ENCODE assay signal across 13 mouse cellular contexts in genomic region chr1:52079724-52080367, GRCm38 (mm10). TPM values are rescaled to one million over a fixed set of nuclear protein-coding genes. Genes with fewer than 3 reads are reported as not detected.
DNase-seq lines count a peak whose midpoint lies in the region; ATAC-seq and TF ChIP-seq lines count a peak whose summit lies in the region.
"Had no signal": no experiment of that assay in that cellular context is flagged by ENCODE, and none has a peak within 500 bp of the region (broad histone marks: within the 10 kb centered on the region; RNA-seq: fewer than 3 reads in every experiment).

No protein-coding gene starts in this region.

- H3K4me2 ChIP-seq in forebrain, postnatal 0 days (ENCODE audit: low read depth): no peak overlapping the region
- H3K4me2 ChIP-seq in hindbrain, embryonic 13.5 days: 0 out of 2 replicates have a peak overlapping the region, but pooled peaks have one; percentile 10
- H3K4me2 ChIP-seq in midbrain, embryonic 14.5 days (ENCODE audit: low read length): peak overlapping the region; percentile 20
- H3K4me2 ChIP-seq: embryonic facial prominence, embryonic 13.5 days; limb, embryonic 15.5 days had no signal

- DNase-seq in forebrain, embryonic 10.5 days (ENCODE audit: extremely low spot score, low spot score): peak; percentile 59
- DNase-seq in forebrain, postnatal 0 days: no peak
- peak; percentile 54 for DNase-seq in embryo, embryonic 11 days
- DNase-seq in midbrain, embryonic 14.5 days: peak; percentile 82
- no peak for DNase-seq in adrenal gland, adult 8-10 months
- DNase-seq in right cerebral cortex, postnatal 14 days: no peak
- DNase-seq in layer of hippocampus, postnatal 14 days (ENCODE audit: low spot score in 2 of 2): no peak
- DNase-seq: heart, postnatal 4 days; kidney, postnatal 25 days had no signal

- ATAC-seq in forebrain, postnatal 0 days: no peak
- ATAC-seq in hindbrain, embryonic 13.5 days (ENCODE audit: low FRiP score): peak; percentile 77
- ATAC-seq in midbrain, embryonic 14.5 days (ENCODE audit: low FRiP score, low TSS enrichment): peak; percentile 94

- no peak for TF ChIP-seq CTCF in forebrain, postnatal 0 days (IDR thresholded peaks at IDR 0.05; ENCODE audit: low read depth)

- no peaks in the 10 kb centered on the region for H3K9me3 ChIP-seq in forebrain, embryonic 10.5 days
- no peaks in the 10 kb centered on the region for H3K9me3 ChIP-seq in forebrain, postnatal 0 days (ENCODE audit: low read length)
- no peaks in the 10 kb centered on the region for H3K9me3 ChIP-seq in hindbrain, embryonic 13.5 days
- H3K9me3 ChIP-seq in midbrain, embryonic 14.5 days (ENCODE audit: control insufficient read depth, low read length): no peaks in the 10 kb centered on the region
- H3K9me3 ChIP-seq: embryonic facial prominence, embryonic 13.5 days; limb, embryonic 15.5 days had no signal

- peak overlapping the region; percentile 27; the same call in 1 of the 2 replicates for H3K4me3 ChIP-seq in forebrain, embryonic 10.5 days
- no peak overlapping the region for H3K4me3 ChIP-seq in forebrain, postnatal 0 days (ENCODE audit: low read depth, low read length)
- H3K4me3 ChIP-seq in hindbrain, embryonic 13.5 days: no peak overlapping the region
- no peak overlapping the region for H3K4me3 ChIP-seq in midbrain, embryonic 14.5 days (replicated peaks; ENCODE audit: low read depth, low read length)
- H3K4me3 ChIP-seq: embryonic facial prominence, embryonic 13.5 days; limb, embryonic 15.5 days had no signal

- H3K27me3 ChIP-seq in forebrain, embryonic 10.5 days (ENCODE audit: poor library complexity, severe bottlenecking): no peaks in the 10 kb centered on the region
- no peaks in the 10 kb centered on the region for H3K27me3 ChIP-seq in forebrain, postnatal 0 days (ENCODE audit: insufficient read depth, low read length)
- H3K27me3 ChIP-seq in hindbrain, embryonic 13.5 days: no peaks in the 10 kb centered on the region
- no peaks in the 10 kb centered on the region for H3K27me3 ChIP-seq in midbrain, embryonic 14.5 days (ENCODE audit: control insufficient read depth, insufficient read depth, low read length)
- H3K27me3 ChIP-seq: limb, embryonic 15.5 days had no signal

- H3K9ac ChIP-seq in forebrain, postnatal 0 days: no peak overlapping the region
- no peak overlapping the region for H3K9ac ChIP-seq in hindbrain, embryonic 13.5 days
- H3K9ac ChIP-seq in midbrain, embryonic 14.5 days (replicated peaks; ENCODE audit: low read length): no peak overlapping the region
- H3K9ac ChIP-seq: embryonic facial prominence, embryonic 13.5 days; limb, embryonic 15.5 days had no signal

- WGBS in forebrain, embryonic 10.5 days: 4% methylated on average over 10 of the region's 10 CpGs
- 4% methylated on average over 10 of the region's 10 CpGs for WGBS in forebrain, postnatal 0 days
- WGBS in hindbrain, embryonic 13.5 days: 8% methylated on average over 10 of the region's 10 CpGs
- WGBS in midbrain, embryonic 14.5 days: 1% methylated on average over 10 of the region's 10 CpGs

- peak overlapping the region; percentile 84 for H3K27ac ChIP-seq in forebrain, embryonic 10.5 days
- no peak overlapping the region for H3K27ac ChIP-seq in forebrain, postnatal 0 days (ENCODE audit: low read depth, low read length)
- no peak overlapping the region for H3K27ac ChIP-seq in hindbrain, embryonic 13.5 days
- H3K27ac ChIP-seq in midbrain, embryonic 14.5 days (replicated peaks; ENCODE audit: low read depth, low read length): no peak overlapping the region
- H3K27ac ChIP-seq: embryonic facial prominence, embryonic 13.5 days; limb, embryonic 15.5 days; macrophage had no signal

- H3K36me3 ChIP-seq in forebrain, embryonic 10.5 days (replicated peaks): no peaks in the 10 kb centered on the region
- no peaks in the 10 kb centered on the region for H3K36me3 ChIP-seq in forebrain, postnatal 0 days (ENCODE audit: insufficient read depth)
- no peaks in the 10 kb centered on the region for H3K36me3 ChIP-seq in hindbrain, embryonic 13.5 days
- no peaks in the 10 kb centered on the region for H3K36me3 ChIP-seq in midbrain, embryonic 14.5 days (ENCODE audit: control insufficient read depth, insufficient read depth, low read length)
- H3K36me3 ChIP-seq: embryonic facial prominence, embryonic 13.5 days; limb, embryonic 15.5 days had no signal

- peaks cover 49% of the 10 kb centered on the region for H3K4me1 ChIP-seq in forebrain, embryonic 10.5 days
- H3K4me1 ChIP-seq in forebrain, postnatal 0 days (ENCODE audit: insufficient read depth): peaks cover 7% of the 10 kb centered on the region; the same call in 1 of the 2 replicates
- peaks cover 15% of the 10 kb centered on the region for H3K4me1 ChIP-seq in hindbrain, embryonic 13.5 days (replicated peaks)
- H3K4me1 ChIP-seq in midbrain, embryonic 14.5 days (ENCODE audit: control insufficient read depth, insufficient read depth, low read length): peaks cover 14% of the 10 kb centered on the region

RNA-seq across cellular contexts. Expression of gene Stat1, which starts 39.4 kb away (rescaled TPM):
- polyA plus RNA-seq in forebrain, embryonic 10.5 days (2016; fragmentation: Nextera tagmentation; extraction: Ambion mirVana): 11.9 and 12.3 TPM in 2 replicates
- total RNA-seq in forebrain, postnatal 0 days (2014; rRNA removed): 10.9 and 22.3 TPM in 2 replicates
- 9.3 and 12.2 TPM in 2 replicates for polyA plus RNA-seq in forebrain, postnatal 0 days (2015; fragmentation: Nextera tagmentation; extraction: Ambion mirVana)
- polyA plus RNA-seq in hindbrain, embryonic 13.5 days (2015; fragmentation: Nextera tagmentation; extraction: Ambion mirVana): 13.4 and 13.9 TPM in 2 replicates
- polyA plus RNA-seq in midbrain, embryonic 14.5 days (2014; fragmentation: Nextera tagmentation; extraction: Ambion mirVana): 9.0 and 22.2 TPM in 2 replicates
- 100 to 1,000 TPM in 1 of 4 experiments, 10 to 100 TPM in 3; 67.0 to 111 (median 83.5) TPM for total RNA-seq in adrenal gland, adult 8-10 months (2022)
- 10 to 100 TPM; 15.8 to 17.9 TPM for total RNA-seq in layer of hippocampus, postnatal 14 days (2021)

Comparison
In these comparisons a context has a peak if more than half of its experiments do, and no peak if none do; other contexts are left out.
1. DNase-seq: peak in forebrain, embryonic 10.5 days (single experiment), embryo, embryonic 11 days (single experiment) and midbrain, embryonic 14.5 days (single experiment); none in forebrain, postnatal 0 days (single experiment), adrenal gland, adult 8-10 months (single experiment), right cerebral cortex, postnatal 14 days (single experiment) and layer of hippocampus, postnatal 14 days (0 of 2).